Mouse (Mus musculus): ENCODE data around the gene Rnf144b. TPM values are rescaled to one million over a fixed set of nuclear protein-coding genes. Genes with fewer than 3 reads are reported as not detected.

Gene Rnf144b
- polyA plus RNA-seq, 1 experiment, result 5.1 TPM

DNA sequence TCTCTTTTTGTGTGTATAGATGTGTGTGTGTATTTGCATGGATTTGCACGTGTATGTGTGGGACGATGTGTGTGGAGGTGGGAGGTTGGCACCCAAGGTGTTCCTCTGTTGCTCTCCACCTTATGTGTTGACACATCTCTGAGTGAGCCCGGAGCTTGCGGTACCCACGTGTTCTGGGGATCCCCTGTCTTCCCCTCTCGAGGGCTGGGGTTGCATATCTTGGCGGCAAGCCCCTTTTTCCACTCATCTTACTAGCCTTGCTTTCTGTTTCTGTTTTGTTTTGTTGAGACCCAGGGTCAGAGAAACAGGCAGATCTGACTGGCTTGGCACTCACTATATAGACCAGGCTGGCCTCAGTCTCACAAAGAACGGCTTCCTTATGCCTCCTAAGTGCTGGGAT lies 10.6 kb downstream of the Rnf144b start:
- 88% methylated on average over 8 of the region's 8 CpGs for WGBS
- TF ChIP-seq POLR2A (IDR thresholded peaks at IDR 0.05; ENCODE audit: control insufficient read depth, extremely low read depth, insufficient read depth, low read length, poor library complexity) (no peak), CTCF (IDR thresholded peaks at IDR 0.05; ENCODE audit: borderline replicate concordance, control insufficient read depth, extremely low read depth, insufficient read depth, low read length, poor library complexity) (no peak)

DNA sequence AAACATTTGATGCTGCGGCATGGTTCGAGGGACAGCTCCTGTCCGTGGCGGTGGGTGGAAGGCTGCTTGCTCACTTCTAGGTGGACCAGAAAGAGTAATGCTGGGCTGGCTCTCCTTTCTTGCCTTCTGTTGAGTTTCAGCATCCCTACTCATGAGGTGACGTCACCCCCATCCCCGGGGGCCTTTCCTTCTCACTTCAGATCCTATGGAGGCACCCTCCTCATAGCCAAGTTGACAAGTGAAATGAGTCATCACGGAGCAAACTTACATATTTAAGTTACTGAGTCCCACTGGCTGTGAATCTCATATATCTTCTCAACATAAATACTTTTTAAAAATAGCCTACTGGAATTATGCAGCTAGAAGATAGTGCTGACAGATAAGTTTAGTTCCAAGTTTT lies 12.4 kb downstream of the Rnf144b start:
- 95% methylated on average over 7 of the region's 7 CpGs for WGBS
- H3K27me3 ChIP-seq (ENCODE audit: control insufficient read depth, insufficient read depth, low read length), result no peaks in the 10 kb centered on the region
- H3K4me3 ChIP-seq (ENCODE audit: control insufficient read depth, insufficient read depth, low read length), result no peak overlapping the region
- TF ChIP-seq CTCF (IDR thresholded peaks at IDR 0.05; ENCODE audit: borderline replicate concordance, control insufficient read depth, extremely low read depth, insufficient read depth, low read length, poor library complexity) (no peak), POLR2A (IDR thresholded peaks at IDR 0.05; ENCODE audit: control insufficient read depth, extremely low read depth, insufficient read depth, low read length, poor library complexity) (no peak)
- H3K36me3 ChIP-seq (ENCODE audit: control insufficient read depth, insufficient read depth, low read length), result no peaks in the 10 kb centered on the region
- DNase-seq, result no peak
- no peak overlapping the region for H3K27ac ChIP-seq (ENCODE audit: control insufficient read depth, insufficient read depth, low read length)
- H3K4me1 ChIP-seq (replicated peaks; ENCODE audit: control insufficient read depth, insufficient read depth, low read length), result no peaks in the 10 kb centered on the region

More for the DNA sequence above, 10.6 kb downstream of the Rnf144b start:
- Histone ChIP-seq H3K4me1 (replicated peaks; ENCODE audit: control insufficient read depth, insufficient read depth, low read length) (no peaks in the 10 kb centered on the region), H3K27ac (ENCODE audit: control insufficient read depth, insufficient read depth, low read length) (no peak overlapping the region), H3K4me3 (ENCODE audit: control insufficient read depth, insufficient read depth, low read length) (no peak overlapping the region), H3K36me3 (ENCODE audit: control insufficient read depth, insufficient read depth, low read length) (no peaks in the 10 kb centered on the region), H3K27me3 (ENCODE audit: control insufficient read depth, insufficient read depth, low read length) (no peaks in the 10 kb centered on the region)
- no peak for DNase-seq

DNA sequence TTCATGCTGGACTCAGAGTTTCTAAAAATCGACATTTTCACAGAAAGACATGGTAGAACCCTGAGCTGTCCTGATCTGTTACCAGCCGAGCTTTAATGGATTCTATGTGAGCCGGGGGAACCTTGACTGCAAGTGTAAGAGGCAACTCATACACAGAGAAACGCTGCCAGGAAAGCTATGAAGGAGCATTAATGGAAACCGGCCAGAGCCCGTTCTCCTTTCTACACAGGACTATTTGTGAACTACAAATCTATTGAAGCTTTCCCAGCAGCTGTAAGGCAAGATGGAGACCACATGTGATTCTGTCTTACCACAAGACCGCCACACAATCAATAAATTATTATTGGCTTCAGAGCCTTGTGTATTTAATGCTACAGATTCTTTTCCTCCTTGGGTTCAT lies 13.3 kb downstream of the Rnf144b start:
- Histone ChIP-seq H3K4me1 (replicated peaks; ENCODE audit: control insufficient read depth, insufficient read depth, low read length) (no peaks in the 10 kb centered on the region), H3K4me3 (ENCODE audit: control insufficient read depth, insufficient read depth, low read length) (no peak overlapping the region), H3K27me3 (ENCODE audit: control insufficient read depth, insufficient read depth, low read length) (no peaks in the 10 kb centered on the region), H3K36me3 (ENCODE audit: control insufficient read depth, insufficient read depth, low read length) (no peaks in the 10 kb centered on the region), H3K27ac (ENCODE audit: control insufficient read depth, insufficient read depth, low read length) (no peak overlapping the region)
- 97% methylated on average over 7 of the region's 7 CpGs for WGBS
- no peak for TF ChIP-seq CTCF (IDR thresholded peaks at IDR 0.05; ENCODE audit: borderline replicate concordance, control insufficient read depth, extremely low read depth, insufficient read depth, low read length, poor library complexity)
- no peak for TF ChIP-seq POLR2A (IDR thresholded peaks at IDR 0.05; ENCODE audit: control insufficient read depth, extremely low read depth, insufficient read depth, low read length, poor library complexity)
- no peak for DNase-seq

DNA sequence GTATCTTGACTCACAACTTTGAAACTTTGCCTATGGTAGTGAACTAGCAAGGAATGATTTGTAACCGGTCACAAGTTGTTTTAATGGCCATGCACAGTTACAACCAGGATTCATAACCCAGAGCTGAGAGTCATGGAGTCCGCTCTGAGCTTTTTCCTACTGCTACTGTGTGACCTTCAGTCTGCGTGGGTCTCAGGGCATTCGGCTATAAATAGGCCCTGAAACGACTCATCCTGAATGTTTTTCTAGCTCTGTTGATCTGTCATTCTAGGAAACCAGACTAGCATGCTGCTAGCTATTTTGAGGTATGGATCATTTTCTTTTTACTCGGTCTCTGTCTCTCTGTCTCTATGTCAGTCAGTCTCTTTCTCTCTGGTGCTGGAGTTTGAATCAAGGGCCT lies 20.3 kb downstream of the Rnf144b start:
- Histone ChIP-seq H3K27me3 (ENCODE audit: control insufficient read depth, insufficient read depth, low read length) (no peaks in the 10 kb centered on the region), H3K36me3 (ENCODE audit: control insufficient read depth, insufficient read depth, low read length) (no peaks in the 10 kb centered on the region), H3K27ac (ENCODE audit: control insufficient read depth, insufficient read depth, low read length) (no peak overlapping the region), H3K4me1 (replicated peaks; ENCODE audit: control insufficient read depth, insufficient read depth, low read length) (no peaks in the 10 kb centered on the region), H3K4me3 (ENCODE audit: control insufficient read depth, insufficient read depth, low read length) (no peak overlapping the region)
- no peak for DNase-seq
- TF ChIP-seq CTCF (IDR thresholded peaks at IDR 0.05; ENCODE audit: borderline replicate concordance, control insufficient read depth, extremely low read depth, insufficient read depth, low read length, poor library complexity) (no peak), POLR2A (IDR thresholded peaks at IDR 0.05; ENCODE audit: control insufficient read depth, extremely low read depth, insufficient read depth, low read length, poor library complexity) (no peak)
- WGBS, result 87% methylated on average over 6 of the region's 6 CpGs

GRCm38 (mm10) chr13:47145939-47146338 lies 23.5 kb downstream of the Rnf144b start:
- H3K4me1 ChIP-seq (replicated peaks; ENCODE audit: control insufficient read depth, insufficient read depth, low read length), result no peaks in the 10 kb centered on the region
- no peaks in the 10 kb centered on the region for H3K27me3 ChIP-seq (ENCODE audit: control insufficient read depth, insufficient read depth, low read length)
- WGBS, result 91% methylated on average over 9 of the region's 9 CpGs
- TF ChIP-seq CTCF (IDR thresholded peaks at IDR 0.05; ENCODE audit: borderline replicate concordance, control insufficient read depth, extremely low read depth, insufficient read depth, low read length, poor library complexity) (no peak), POLR2A (IDR thresholded peaks at IDR 0.05; ENCODE audit: control insufficient read depth, extremely low read depth, insufficient read depth, low read length, poor library complexity) (no peak)
- no peaks in the 10 kb centered on the region for H3K36me3 ChIP-seq (ENCODE audit: control insufficient read depth, insufficient read depth, low read length)
- no peak overlapping the region for H3K27ac ChIP-seq (ENCODE audit: control insufficient read depth, insufficient read depth, low read length)
- no peak for DNase-seq
- H3K4me3 ChIP-seq (ENCODE audit: control insufficient read depth, insufficient read depth, low read length), result no peak overlapping the region

- H3K4me1 ChIP-seq (replicated peaks; ENCODE audit: control insufficient read depth, insufficient read depth, low read length), result no peaks in the 10 kb centered on the region
- H3K27me3 ChIP-seq (ENCODE audit: control insufficient read depth, insufficient read depth, low read length), result no peaks in the 10 kb centered on the region
- WGBS, result 91% methylated on average over 7 of the region's 7 CpGs
- DNase-seq, result no peak
- H3K36me3 ChIP-seq (ENCODE audit: control insufficient read depth, insufficient read depth, low read length), result no peaks in the 10 kb centered on the region
- no peak for TF ChIP-seq CTCF (IDR thresholded peaks at IDR 0.05; ENCODE audit: borderline replicate concordance, control insufficient read depth, extremely low read depth, insufficient read depth, low read length, poor library complexity)
- no peak for TF ChIP-seq POLR2A (IDR thresholded peaks at IDR 0.05; ENCODE audit: control insufficient read depth, extremely low read depth, insufficient read depth, low read length, poor library complexity)
- no peak overlapping the region for H3K27ac ChIP-seq (ENCODE audit: control insufficient read depth, insufficient read depth, low read length)
- H3K4me3 ChIP-seq (ENCODE audit: control insufficient read depth, insufficient read depth, low read length), result no peak overlapping the region
Observed at GRCm38 (mm10) chr13:47146388-47146787, 23.9 kb downstream of the Rnf144b start.

DNA sequence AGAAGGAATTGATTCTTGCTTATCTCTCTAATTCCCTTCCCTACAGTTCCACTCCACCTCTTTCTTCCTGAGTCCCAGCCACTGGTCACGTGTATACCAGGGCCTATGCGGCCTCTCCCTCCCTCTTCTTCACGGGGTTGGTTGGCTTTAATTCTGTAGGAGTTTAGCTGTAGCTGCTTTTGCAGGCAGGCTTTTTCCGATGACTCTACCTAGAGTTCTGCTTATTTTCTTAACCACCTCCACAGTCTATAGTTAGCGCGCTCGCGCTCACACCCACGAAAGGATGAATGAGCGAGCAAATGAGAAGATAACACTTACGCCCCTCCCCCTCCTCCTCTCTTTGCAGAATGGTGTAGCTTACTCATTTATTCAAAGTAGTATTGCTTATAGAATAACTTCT lies 26.1 kb downstream of the Rnf144b start:
- Histone ChIP-seq H3K27ac (ENCODE audit: control insufficient read depth, insufficient read depth, low read length) (no peak overlapping the region), H3K36me3 (ENCODE audit: control insufficient read depth, insufficient read depth, low read length) (no peaks in the 10 kb centered on the region), H3K27me3 (ENCODE audit: control insufficient read depth, insufficient read depth, low read length) (no peaks in the 10 kb centered on the region), H3K4me3 (ENCODE audit: control insufficient read depth, insufficient read depth, low read length) (no peak overlapping the region), H3K4me1 (replicated peaks; ENCODE audit: control insufficient read depth, insufficient read depth, low read length) (no peaks in the 10 kb centered on the region)
- no peak for TF ChIP-seq POLR2A (IDR thresholded peaks at IDR 0.05; ENCODE audit: control insufficient read depth, extremely low read depth, insufficient read depth, low read length, poor library complexity)
- WGBS, result 85% methylated on average over 11 of the region's 11 CpGs
- no peak for DNase-seq

Measured in thymus, adult 2 months (tissue).